23 mouse cellular contexts compared by ENCODE assay signal in genomic region chr3:101871951-101872350, GRCm38 (mm10). TPM values are rescaled to one million over a fixed set of nuclear protein-coding genes. Genes with fewer than 3 reads are reported as not detected.
DNase-seq lines count a peak whose midpoint lies in the region; ATAC-seq and TF ChIP-seq lines count a peak whose summit lies in the region.
"Had no signal": no experiment of that assay in that cellular context is flagged by ENCODE, and none has a peak within 500 bp of the region (broad histone marks: within the 10 kb centered on the region; RNA-seq: fewer than 3 reads in every experiment).

No protein-coding gene starts in this region.

- no peak for TF ChIP-seq EP300 in heart, adult 2 months (IDR thresholded peaks at IDR 0.05; ENCODE audit: insufficient read depth, low read depth, low read length)

- 86% methylated on average over 9 of the region's 9 CpGs for WGBS in heart, embryonic 10.5 days
- WGBS in heart, adult 2 months = 87% methylated on average over 9 of the region's 9 CpGs
- 87% methylated on average over 9 of the region's 9 CpGs for WGBS in kidney, embryonic 14.5 days
- 86% methylated on average over 9 of the region's 9 CpGs for WGBS in kidney, embryonic 15.5 days
- WGBS in midbrain, embryonic 11.5 days = 85% methylated on average over 9 of the region's 9 CpGs
- 90% methylated on average over 9 of the region's 9 CpGs for WGBS in midbrain, embryonic 15.5 days

- no peak for TF ChIP-seq CTCF in heart, adult 2 months (IDR thresholded peaks at IDR 0.05)

- no peaks in the 10 kb centered on the region for H3K79me2 ChIP-seq in heart, adult 2 months (replicated peaks; ENCODE audit: control insufficient read depth, insufficient read depth, low read length)

- TF ChIP-seq POLR2A in heart, adult 2 months (IDR thresholded peaks at IDR 0.05; ENCODE audit: insufficient read depth, low read depth, low read length) = no peak

- ATAC-seq in kidney, embryonic 14.5 days (ENCODE audit: low FRiP score, low TSS enrichment) = peak; percentile 35; the same call in 1 of the 2 replicates
- no peak for ATAC-seq in kidney, embryonic 15.5 days (replicated peaks; ENCODE audit: low FRiP score)
- ATAC-seq in midbrain, embryonic 11.5 days (ENCODE audit: low FRiP score) = no peak
- ATAC-seq in midbrain, embryonic 15.5 days (replicated peaks) = no peak
- ATAC-seq: activated CD4-positive, CD25-positive, alpha-beta regulatory T cell, adult 4 months; CD4-positive, CD25-positive, alpha-beta regulatory T cell, adult 4 months; Patski had no signal

- H3K27ac ChIP-seq in heart, embryonic 10.5 days = no peak overlapping the region
- H3K27ac ChIP-seq in heart, adult 2 months = no peak overlapping the region
- no peak overlapping the region for H3K27ac ChIP-seq in kidney, embryonic 14.5 days (ENCODE audit: low read depth, low read length)
- H3K27ac ChIP-seq in kidney, embryonic 15.5 days = no peak overlapping the region
- no peak overlapping the region for H3K27ac ChIP-seq in midbrain, embryonic 11.5 days (ENCODE audit: low read depth, low read length)
- no peak overlapping the region for H3K27ac ChIP-seq in midbrain, embryonic 15.5 days

- no peak overlapping the region for H3K9ac ChIP-seq in heart, adult 2 months (ENCODE audit: low read depth, low read length)
- no peak overlapping the region for H3K9ac ChIP-seq in kidney, embryonic 14.5 days (ENCODE audit: low read depth, low read length)
- H3K9ac ChIP-seq in kidney, embryonic 15.5 days = no peak overlapping the region
- no peak overlapping the region for H3K9ac ChIP-seq in midbrain, embryonic 11.5 days (ENCODE audit: low read length)
- no peak overlapping the region for H3K9ac ChIP-seq in midbrain, embryonic 15.5 days

- no peaks in the 10 kb centered on the region for H3K9me3 ChIP-seq in heart, embryonic 10.5 days
- no peaks in the 10 kb centered on the region for H3K9me3 ChIP-seq in kidney, embryonic 14.5 days (ENCODE audit: control insufficient read depth, low read length)
- H3K9me3 ChIP-seq in kidney, embryonic 15.5 days (replicated peaks) = no peaks in the 10 kb centered on the region
- no peaks in the 10 kb centered on the region for H3K9me3 ChIP-seq in midbrain, embryonic 11.5 days (ENCODE audit: control insufficient read depth, low read length)
- no peaks in the 10 kb centered on the region for H3K9me3 ChIP-seq in midbrain, embryonic 15.5 days
- H3K9me3 ChIP-seq: G1E had no signal

- H3K4me1 ChIP-seq in heart, embryonic 10.5 days = peaks cover 8% of the 10 kb centered on the region
- peaks cover 6% of the 10 kb centered on the region for H3K4me1 ChIP-seq in heart, adult 2 months (ENCODE audit: control insufficient read depth, insufficient read depth, low read length)
- H3K4me1 ChIP-seq in kidney, embryonic 14.5 days (ENCODE audit: control insufficient read depth, insufficient read depth, low read length) = no peaks in the 10 kb centered on the region
- peaks cover 8% of the 10 kb centered on the region for H3K4me1 ChIP-seq in kidney, embryonic 15.5 days
- peaks cover 3% of the 10 kb centered on the region; the same call in 1 of the 2 replicates for H3K4me1 ChIP-seq in midbrain, embryonic 11.5 days (ENCODE audit: control insufficient read depth, insufficient read depth, low read length)
- no peaks in the 10 kb centered on the region for H3K4me1 ChIP-seq in midbrain, embryonic 15.5 days

- H3K27me3 ChIP-seq in heart, embryonic 10.5 days (ENCODE audit: insufficient read depth, poor library complexity, severe bottlenecking) = no peaks in the 10 kb centered on the region
- no peaks in the 10 kb centered on the region for H3K27me3 ChIP-seq in heart, adult 2 months (ENCODE audit: control insufficient read depth, insufficient read depth, low read length)
- H3K27me3 ChIP-seq in kidney, embryonic 14.5 days (ENCODE audit: control insufficient read depth, insufficient read depth, low read length) = no peaks in the 10 kb centered on the region
- H3K27me3 ChIP-seq in kidney, embryonic 15.5 days = no peaks in the 10 kb centered on the region
- H3K27me3 ChIP-seq in midbrain, embryonic 11.5 days (ENCODE audit: control insufficient read depth, insufficient read depth, low read length) = no peaks in the 10 kb centered on the region
- H3K27me3 ChIP-seq in midbrain, embryonic 15.5 days (replicated peaks) = no peaks in the 10 kb centered on the region
- H3K27me3 ChIP-seq: CH12.LX, Patski had no signal

- no peak overlapping the region for H3K4me3 ChIP-seq in heart, embryonic 10.5 days
- H3K4me3 ChIP-seq in heart, adult 2 months = no peak overlapping the region
- no peak overlapping the region for H3K4me3 ChIP-seq in kidney, embryonic 14.5 days (ENCODE audit: low read length)
- H3K4me3 ChIP-seq in kidney, embryonic 15.5 days (replicated peaks) = no peak overlapping the region
- no peak overlapping the region for H3K4me3 ChIP-seq in midbrain, embryonic 11.5 days (ENCODE audit: low read depth, low read length)
- H3K4me3 ChIP-seq in midbrain, embryonic 15.5 days = no peak overlapping the region

- H3K4me2 ChIP-seq in kidney, embryonic 14.5 days (replicated peaks; ENCODE audit: low read depth, low read length) = no peak overlapping the region
- H3K4me2 ChIP-seq in kidney, embryonic 15.5 days = no peak overlapping the region
- H3K4me2 ChIP-seq in midbrain, embryonic 11.5 days = no peak overlapping the region
- H3K4me2 ChIP-seq in midbrain, embryonic 15.5 days = no peak overlapping the region

- peak; percentile 53 for DNase-seq in heart, adult 11 months
- DNase-seq in heart, postnatal 10 days = no peak
- DNase-seq in heart, embryonic 10.5 days (ENCODE audit: low spot score) = peak; percentile 66
- DNase-seq in heart, adult 2 months = no peak
- peak; percentile 23 for DNase-seq in midbrain, embryonic 11.5 days (ENCODE audit: low spot score, missing footprints)
- DNase-seq: adrenal gland, adult 2 months; adrenal gland, adult 8-10 months; adrenal gland, postnatal 10 days; adrenal gland, postnatal 14 days; adrenal gland, postnatal 25 days; adrenal gland, postnatal 36 days; B cell, adult 2 months; cerebellum, adult 11 months; cerebellum, adult 11-12 months had no signal

- H3K36me3 ChIP-seq in heart, embryonic 10.5 days = peaks cover 21% of the 10 kb centered on the region; the same call in 1 of the 2 replicates
- peaks cover 4% of the 10 kb centered on the region for H3K36me3 ChIP-seq in heart, adult 2 months (ENCODE audit: control insufficient read depth, insufficient read depth, low read length)
- H3K36me3 ChIP-seq in kidney, embryonic 14.5 days (ENCODE audit: control insufficient read depth, insufficient read depth, low read length) = no peaks in the 10 kb centered on the region
- H3K36me3 ChIP-seq in kidney, embryonic 15.5 days = 0 out of 2 replicates have a peak, but pooled peaks cover 5% of the 10 kb centered on the region
- no peaks in the 10 kb centered on the region for H3K36me3 ChIP-seq in midbrain, embryonic 11.5 days (ENCODE audit: control insufficient read depth, insufficient read depth, low read length)
- no peaks in the 10 kb centered on the region for H3K36me3 ChIP-seq in midbrain, embryonic 15.5 days (replicated peaks)
- H3K36me3 ChIP-seq: G1E had no signal

- intact Hi-C loops in heart, postnatal 10 days (cut with DNase I) = no loop called here
- intact Hi-C loops in heart, adult 2 months (cut with DNase I) = loop anchor here (10.0 kb wide), 1 partner anchor 53 kb away; the partner anchor contains the start of gene Slc22a15

RNA-seq across cellular contexts. Expression of gene Mab21l3, which starts 23.2 kb away (rescaled TPM):
- under 1 TPM in 1 of 2 experiments, not detected in 1; 0.12 TPM for total RNA-seq in heart, postnatal 10 days (2021)
- 0.40 and 0.57 TPM in 2 replicates for polyA plus RNA-seq in heart, embryonic 10.5 days (2016; fragmentation: Nextera tagmentation; extraction: Ambion mirVana)
- total RNA-seq in heart, adult 2 months (2021) = not detected
- 0.16 TPM in 1 of 2 replicates, not detected in the other for polyA plus RNA-seq in heart, adult 2 months (2012; rRNA removed)
- 0.41 and 0.77 TPM in 2 replicates for polyA plus RNA-seq in kidney, embryonic 14.5 days (2014; fragmentation: Nextera tagmentation; extraction: Ambion mirVana)
- polyA plus RNA-seq in kidney, embryonic 15.5 days (2015; fragmentation: Nextera tagmentation; extraction: Ambion mirVana) = 0.73 TPM in 2 replicates
- polyA plus RNA-seq in midbrain, embryonic 11.5 days (2014; fragmentation: Nextera tagmentation; extraction: Ambion mirVana) = 0.34 and 0.55 TPM in 2 replicates
- 0.14 and 0.21 TPM in 2 replicates for polyA plus RNA-seq in midbrain, embryonic 15.5 days (2015; fragmentation: Nextera tagmentation; extraction: Ambion mirVana)
- total RNA-seq: MEL had no signal
- polyA plus RNA-seq: activated CD4-positive, CD25-positive, alpha-beta regulatory T cell, adult 4 months; CD4-positive, CD25-positive, alpha-beta regulatory T cell, adult 4 months; G1E had no signal

RNA-seq across cellular contexts. Expression of gene Slc22a15, which starts 52.3 kb away (rescaled TPM):
- 1 to 10 TPM; 5.6 to 6.2 TPM for total RNA-seq in heart, postnatal 10 days (2021)
- 4.1 and 6.3 TPM in 2 replicates for polyA plus RNA-seq in heart, embryonic 10.5 days (2016; fragmentation: Nextera tagmentation; extraction: Ambion mirVana)
- 1 to 10 TPM; 1.8 to 1.9 TPM for total RNA-seq in heart, adult 2 months (2021)
- polyA plus RNA-seq in heart, adult 2 months (2012; rRNA removed) = 2.4 and 3.8 TPM in 2 replicates
- 3.5 and 4.3 TPM in 2 replicates for polyA plus RNA-seq in kidney, embryonic 14.5 days (2014; fragmentation: Nextera tagmentation; extraction: Ambion mirVana)
- 3.1 and 3.9 TPM in 2 replicates for polyA plus RNA-seq in kidney, embryonic 15.5 days (2015; fragmentation: Nextera tagmentation; extraction: Ambion mirVana)
- polyA plus RNA-seq in midbrain, embryonic 11.5 days (2014; fragmentation: Nextera tagmentation; extraction: Ambion mirVana) = 4.6 and 5.0 TPM in 2 replicates
- 7.5 and 7.6 TPM in 2 replicates for polyA plus RNA-seq in midbrain, embryonic 15.5 days (2015; fragmentation: Nextera tagmentation; extraction: Ambion mirVana)
- polyA plus RNA-seq: G1E had no signal

Comparison
In these comparisons a context has a peak if more than half of its experiments do, and no peak if none do; other contexts are left out.
1. DNase-seq: peak in heart, adult 11 months (single experiment), heart, embryonic 10.5 days (single experiment) and midbrain, embryonic 11.5 days (single experiment); none in heart, postnatal 10 days (0 of 2) and heart, adult 2 months (0 of 2).